Mouse (Mus musculus) MEL-GATA-1-ER (cell line): ENCODE data around the gene Smc5.

Experiments used
- DNase-seq: peaks from one replicate; pipeline ENCODE4 v3.0.0-alpha.2; 2012; ENCODE audit warnings: low read depth; ENCODE audit errors: extremely low read depth

Smc5 gene

GRCm38 (mm10) chr19:23273355-23274053, at the start of gene Smc5:
Gene Smc5 (minus strand): TSS chr19:23273897.
- DNase-seq, result peak; percentile 42

DNA sequence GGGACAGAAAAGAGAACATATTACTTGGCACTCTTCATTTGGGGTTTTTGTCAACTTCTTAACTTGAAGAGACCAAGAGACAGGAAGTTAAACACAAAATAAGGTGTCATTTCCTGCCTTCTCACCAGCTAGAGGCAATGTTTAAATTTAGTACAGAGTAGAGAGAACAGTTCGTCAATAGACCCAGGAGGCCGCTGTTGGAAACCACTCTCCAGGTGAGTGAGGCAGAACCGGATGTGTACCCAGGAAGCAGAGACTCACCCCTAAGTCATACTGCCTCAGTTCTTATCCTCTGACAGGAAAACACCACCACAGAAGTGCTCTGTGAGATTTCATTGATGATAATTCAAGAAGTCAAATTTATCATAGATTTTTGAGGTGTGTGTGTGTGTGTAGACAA, 49.4 kb upstream of the Smc5 start:
- DNase-seq, result no peak

- no peak for DNase-seq
Measured at GRCm38 (mm10) chr19:23317989-23318358, 44.3 kb upstream of the Smc5 start.

GRCm38 (mm10) chr19:23317295-23317988, 43.7 kb upstream of the Smc5 start:
- DNase-seq, result no peak

DNA sequence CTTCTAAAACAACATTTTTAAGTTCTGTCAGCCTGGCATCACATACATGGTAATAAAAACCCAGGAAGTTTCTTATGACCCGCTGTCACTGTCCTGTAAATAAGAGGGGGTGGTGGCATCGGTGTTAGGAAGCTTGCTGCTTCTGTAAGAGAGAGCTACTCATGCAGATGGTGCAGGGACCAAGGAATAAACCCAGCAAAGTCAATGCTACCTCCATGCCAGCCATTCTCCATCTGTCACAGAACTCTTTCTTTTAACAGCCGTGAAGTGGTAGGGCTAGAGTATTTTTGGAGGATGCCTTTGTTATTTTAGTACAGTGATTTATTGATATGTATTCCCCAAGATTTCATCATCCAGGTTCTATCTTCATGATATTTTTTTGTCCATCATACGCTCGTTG, 43.2 kb upstream of the Smc5 start:
- DNase-seq, result no peak

GRCm38 (mm10) chr19:23309979-23310378, 36.3 kb upstream of the Smc5 start:
- DNase-seq, result no peak

DNA sequence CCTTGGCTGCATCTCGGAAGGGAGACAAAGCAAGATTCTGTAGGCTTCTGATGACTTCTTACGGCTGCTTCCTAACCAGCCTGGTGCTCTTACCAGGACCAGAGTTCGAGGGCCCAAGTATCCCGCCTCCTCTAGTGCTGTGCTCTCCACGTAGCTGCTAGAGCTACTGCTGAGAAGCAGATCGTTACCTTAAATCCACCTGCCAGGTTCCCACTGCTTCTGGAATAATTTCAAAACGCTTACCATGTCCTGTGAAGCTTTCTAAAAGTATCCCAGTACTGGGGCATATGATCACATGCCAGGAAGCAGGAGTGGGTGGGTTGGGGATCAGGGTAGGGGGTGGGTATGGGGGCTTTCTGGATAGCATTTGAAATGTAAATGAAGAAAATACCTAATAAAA, 33.0 kb upstream of the Smc5 start:
- no peak for DNase-seq

DNA sequence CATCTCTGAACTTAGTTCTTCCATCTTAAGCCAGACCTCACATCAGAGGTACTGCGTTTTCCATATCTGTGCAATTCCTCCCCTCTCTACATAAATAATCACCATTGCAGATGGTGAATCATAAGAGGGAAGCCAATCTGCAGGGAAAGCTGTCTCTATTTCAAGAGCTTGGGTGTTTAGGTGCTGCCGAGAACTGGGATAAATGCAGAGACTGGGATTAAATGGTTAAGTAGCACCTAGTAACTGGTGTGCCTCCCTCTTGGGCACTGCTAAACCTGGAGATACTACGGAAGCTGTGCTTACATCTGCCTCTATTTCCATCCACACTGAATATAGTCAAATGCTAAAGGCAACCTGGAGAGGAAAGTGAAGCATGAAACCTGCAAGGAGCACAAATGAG, 26.3 kb upstream of the Smc5 start:
- DNase-seq, result no peak

- DNase-seq, result no peak
Measured at GRCm38 (mm10) chr19:23298917-23299316, 25.2 kb upstream of the Smc5 start.

DNA sequence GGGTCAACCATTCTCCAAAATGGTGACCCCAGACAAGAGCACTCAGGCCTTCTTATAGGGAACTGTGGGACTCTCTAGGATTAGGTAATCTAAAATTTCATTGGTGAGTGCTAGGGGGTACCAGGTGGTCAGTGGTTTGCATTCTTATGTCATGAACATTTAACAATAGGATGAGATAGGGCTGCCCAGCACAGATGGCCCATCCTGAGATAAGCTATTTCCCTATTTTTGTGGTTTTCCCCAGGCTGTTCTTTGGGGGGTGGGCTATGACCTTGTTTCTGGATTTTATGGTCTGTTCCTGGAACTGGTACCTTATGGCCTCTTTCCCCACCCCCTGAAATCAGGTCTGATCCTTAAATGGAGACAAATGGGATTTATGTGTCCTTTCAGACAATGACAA, 23.5 kb upstream of the Smc5 start:
- DNase-seq, result no peak

GRCm38 (mm10) chr19:23289251-23289650, 15.6 kb upstream of the Smc5 start:
- no peak for DNase-seq

DNA sequence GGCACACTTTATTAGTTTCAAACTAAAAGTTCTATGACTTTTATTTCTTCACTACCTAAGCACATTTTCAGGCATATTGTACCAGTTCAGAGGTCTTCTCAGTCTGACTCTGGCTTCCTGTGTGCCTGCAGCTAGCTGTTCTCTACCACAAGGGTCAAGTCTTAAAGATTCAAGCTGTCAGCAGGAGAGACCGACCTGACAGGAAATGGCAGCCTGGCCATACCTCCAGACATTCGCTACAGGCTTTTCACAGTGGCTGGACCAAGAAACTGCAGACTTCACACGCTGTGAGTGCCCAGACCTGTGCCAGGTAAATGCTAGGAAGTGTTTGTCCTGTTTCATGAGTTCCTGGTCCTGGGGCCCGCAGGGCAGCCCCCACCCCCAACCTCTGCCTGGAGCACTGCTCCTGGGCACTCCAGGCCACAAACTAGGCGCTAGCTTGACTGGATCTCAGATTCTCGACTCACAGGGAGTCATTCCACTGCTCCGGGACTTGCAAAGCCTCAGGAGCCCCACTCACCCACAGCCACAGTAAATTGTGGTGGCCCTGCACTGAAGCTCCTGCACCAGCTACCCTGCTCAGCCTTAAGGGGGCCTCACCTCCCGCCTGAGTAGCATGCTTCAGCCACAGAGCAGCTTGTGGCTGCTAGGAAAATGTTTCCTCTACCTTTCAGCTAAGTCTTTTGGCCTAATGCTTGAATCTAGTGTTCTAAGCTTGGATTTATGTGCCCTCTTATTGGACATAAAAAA, 8.4 kb upstream of the Smc5 start:
- no peak for DNase-seq

GRCm38 (mm10) chr19:23274054-23274724, 492 bp upstream of the Smc5 start:
- DNase-seq, result no peak

DNA sequence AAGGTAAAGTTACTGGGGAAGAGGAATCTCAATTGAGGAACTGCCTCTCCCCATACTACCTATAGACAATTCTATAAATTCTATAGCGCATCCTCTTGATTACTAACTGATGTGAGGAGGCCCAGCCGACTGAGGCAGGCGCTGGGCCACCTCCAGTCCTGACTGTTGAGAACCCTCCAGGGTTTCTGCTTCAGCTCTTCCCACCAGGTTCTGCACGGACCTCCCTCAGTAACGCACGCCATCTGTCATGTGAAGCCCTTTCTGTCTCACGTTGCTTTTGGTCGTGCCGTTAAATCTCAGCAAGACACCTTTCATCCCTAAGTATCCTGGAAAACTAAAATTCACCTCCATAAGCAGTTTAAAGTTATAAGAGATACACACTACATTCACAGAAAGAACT, 16.9 kb downstream of the Smc5 start:
- no peak for DNase-seq

- DNase-seq, result peak; percentile 25
Measured at GRCm38 (mm10) chr19:23246473-23246872, 27.2 kb downstream of the Smc5 start.

GRCm38 (mm10) chr19:23225065-23225464, 48.6 kb downstream of the Smc5 start:
- no peak for DNase-seq

- DNase-seq, result no peak
Measured at GRCm38 (mm10) chr19:23214326-23214725, 59.4 kb downstream of the Smc5 start.

- DNase-seq, result no peak
Measured at GRCm38 (mm10) chr19:23211325-23211724, 62.4 kb downstream of the Smc5 start.

GRCm38 (mm10) chr19:23203505-23204053, 70.1 kb downstream of the Smc5 start:
- DNase-seq, result no peak

DNA sequence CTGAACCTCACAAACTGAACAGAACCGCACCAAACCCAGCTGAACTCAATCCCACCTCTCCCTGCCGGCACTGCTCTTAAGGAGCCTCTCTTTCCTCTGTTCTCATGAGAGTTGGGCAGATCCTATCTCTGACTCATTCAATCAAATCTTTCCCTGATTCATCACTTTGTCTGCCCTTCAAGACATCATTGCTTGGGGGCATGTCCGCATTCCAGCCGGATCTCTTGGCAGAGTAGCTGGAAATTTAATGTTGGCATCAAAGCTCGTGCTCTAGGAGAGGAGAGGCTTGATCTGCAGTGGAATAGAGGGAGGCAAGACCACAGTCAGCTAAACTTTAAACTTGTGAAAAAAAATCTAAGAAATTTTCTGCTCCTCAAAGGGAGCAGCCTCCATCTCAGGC, 71.6 kb downstream of the Smc5 start:
- no peak for DNase-seq

GRCm38 (mm10) chr19:23193076-23193475, 80.6 kb downstream of the Smc5 start:
- no peak for DNase-seq

DNA sequence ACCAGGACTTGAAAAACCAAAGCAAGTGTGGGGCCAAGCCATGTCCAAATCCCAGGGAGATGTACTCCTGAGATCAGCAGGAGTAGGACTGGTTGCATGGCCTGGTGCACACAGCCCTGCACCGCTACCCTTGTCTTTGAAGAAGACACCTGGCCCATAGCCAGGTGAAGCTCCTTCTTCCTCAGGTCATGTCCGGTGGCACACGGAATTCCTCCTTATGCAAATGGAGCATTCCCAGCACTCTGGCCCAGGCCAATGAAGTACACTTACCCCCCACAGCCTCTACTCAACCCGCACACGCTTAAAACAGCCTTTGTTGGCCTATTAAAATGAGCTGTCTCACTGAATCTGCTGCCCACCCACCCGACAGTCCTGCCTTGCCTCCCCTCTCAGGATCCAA, 82.2 kb downstream of the Smc5 start:
- DNase-seq, result no peak
